Mouse (Mus musculus): ENCODE results near the gene Abi3bp. TPM values are rescaled to one million over a fixed set of nuclear protein-coding genes. Genes with fewer than 3 reads are reported as not detected.

The Abi3bp gene
- polyA plus RNA-seq, 1 experiment: 0.01 TPM

- no peak overlapping the region for H3K4me3 ChIP-seq
- H3K79me2 ChIP-seq (ENCODE audit: control insufficient read depth, insufficient read depth): no peaks in the 10 kb centered on the region
- H3ac ChIP-seq (ENCODE audit: control insufficient read depth, insufficient read length): no peak overlapping the region
- H3K27me3 ChIP-seq (ENCODE audit: control insufficient read depth, insufficient read depth, insufficient read length): no peaks in the 10 kb centered on the region
- no peaks in the 10 kb centered on the region for H3K36me3 ChIP-seq (ENCODE audit: control insufficient read depth, insufficient read depth)
- H3K4me2 ChIP-seq (ENCODE audit: low read depth): no peak overlapping the region
- no peak for TF ChIP-seq MAX (IDR thresholded peaks at IDR 0.05; ENCODE audit: low read depth)
- no peak for TF ChIP-seq POLR2A (IDR thresholded peaks at IDR 0.05; ENCODE audit: insufficient read length, low read depth)
- no peak for TF ChIP-seq TCF3 (IDR thresholded peaks at IDR 0.05; ENCODE audit: insufficient read length, low read depth)
- no peak for TF ChIP-seq SRF (IDR thresholded peaks at IDR 0.05; ENCODE audit: control insufficient read depth, insufficient read length, low read depth)
- no peak for TF ChIP-seq POLR2AphosphoS2 (IDR thresholded peaks at IDR 0.05; ENCODE audit: insufficient read length, low read depth)
- TF ChIP-seq TCF12 (IDR thresholded peaks at IDR 0.05; ENCODE audit: insufficient read depth, poor library complexity, severe bottlenecking): no peak
- no peak for TF ChIP-seq USF1 (IDR thresholded peaks at IDR 0.05; ENCODE audit: low read depth)
- no peak for TF ChIP-seq E2F4 (IDR thresholded peaks at IDR 0.05; ENCODE audit: insufficient read depth)
- no peak for TF ChIP-seq REST (IDR thresholded peaks at IDR 0.05; ENCODE audit: insufficient read depth, insufficient read length)
- no peak for TF ChIP-seq MYOD1 (IDR thresholded peaks at IDR 0.05; ENCODE audit: control insufficient read depth in 1 of 3, insufficient read length in 2 of 3, low read depth in 2 of 3)
- no peak for TF ChIP-seq CEBPB (IDR thresholded peaks at IDR 0.05; ENCODE audit: insufficient read depth, poor library complexity, severe bottlenecking)
- TF ChIP-seq MYOG (IDR thresholded peaks at IDR 0.05; ENCODE audit: control insufficient read depth in 1 of 3, insufficient read depth in 1 of 3, insufficient read length in 2 of 3, low read depth in 2 of 3): no peak
Measured at GRCm38 (mm10) chr16:56610572-56610971, 132.9 kb downstream of the Abi3bp start.

GRCm38 (mm10) chr16:56611096-56611867 lies 133.6 kb downstream of the Abi3bp start:
- Histone ChIP-seq H3K79me2 (ENCODE audit: control insufficient read depth, insufficient read depth) (no peaks in the 10 kb centered on the region), H3K4me3 (no peak overlapping the region), H3K4me2 (ENCODE audit: low read depth) (no peak overlapping the region), H3K27me3 (ENCODE audit: control insufficient read depth, insufficient read depth, insufficient read length) (no peaks in the 10 kb centered on the region), H3K36me3 (ENCODE audit: control insufficient read depth, insufficient read depth) (no peaks in the 10 kb centered on the region), H3ac (ENCODE audit: control insufficient read depth, insufficient read length) (no peak overlapping the region)
- TF ChIP-seq TCF12 (IDR thresholded peaks at IDR 0.05; ENCODE audit: insufficient read depth, poor library complexity, severe bottlenecking): no peak
- TF ChIP-seq SRF (IDR thresholded peaks at IDR 0.05; ENCODE audit: control insufficient read depth, insufficient read length, low read depth): no peak
- no peak for TF ChIP-seq REST (IDR thresholded peaks at IDR 0.05; ENCODE audit: insufficient read depth, insufficient read length)
- TF ChIP-seq CEBPB (IDR thresholded peaks at IDR 0.05; ENCODE audit: insufficient read depth, poor library complexity, severe bottlenecking): no peak
- no peak for TF ChIP-seq USF1 (IDR thresholded peaks at IDR 0.05; ENCODE audit: low read depth)
- TF ChIP-seq MYOD1 (IDR thresholded peaks at IDR 0.05; ENCODE audit: control insufficient read depth in 1 of 3, insufficient read length in 2 of 3, low read depth in 2 of 3): no peak
- no peak for TF ChIP-seq MAX (IDR thresholded peaks at IDR 0.05; ENCODE audit: low read depth)
- no peak for TF ChIP-seq POLR2A (IDR thresholded peaks at IDR 0.05; ENCODE audit: insufficient read length, low read depth)
- TF ChIP-seq POLR2AphosphoS2 (IDR thresholded peaks at IDR 0.05; ENCODE audit: insufficient read length, low read depth): no peak
- TF ChIP-seq TCF3 (IDR thresholded peaks at IDR 0.05; ENCODE audit: insufficient read length, low read depth): no peak
- no peak for TF ChIP-seq E2F4 (IDR thresholded peaks at IDR 0.05; ENCODE audit: insufficient read depth)
- no peak for TF ChIP-seq MYOG (IDR thresholded peaks at IDR 0.05; ENCODE audit: control insufficient read depth in 1 of 3, insufficient read depth in 1 of 3, insufficient read length in 2 of 3, low read depth in 2 of 3)

- no peak overlapping the region for H3K4me2 ChIP-seq (ENCODE audit: low read depth)
- no peak overlapping the region for H3K4me3 ChIP-seq
- no peak for TF ChIP-seq REST (IDR thresholded peaks at IDR 0.05; ENCODE audit: insufficient read depth, insufficient read length)
- no peak for TF ChIP-seq POLR2A (IDR thresholded peaks at IDR 0.05; ENCODE audit: insufficient read length, low read depth)
- no peak for TF ChIP-seq TCF3 (IDR thresholded peaks at IDR 0.05; ENCODE audit: insufficient read length, low read depth)
- no peak for TF ChIP-seq MYOD1 (IDR thresholded peaks at IDR 0.05; ENCODE audit: control insufficient read depth in 1 of 3, insufficient read length in 2 of 3, low read depth in 2 of 3)
- TF ChIP-seq MAX (IDR thresholded peaks at IDR 0.05; ENCODE audit: low read depth): no peak
- TF ChIP-seq E2F4 (IDR thresholded peaks at IDR 0.05; ENCODE audit: insufficient read depth): no peak
- TF ChIP-seq MYOG (IDR thresholded peaks at IDR 0.05; ENCODE audit: control insufficient read depth in 1 of 3, insufficient read depth in 1 of 3, insufficient read length in 2 of 3, low read depth in 2 of 3): no peak
- no peak for TF ChIP-seq SRF (IDR thresholded peaks at IDR 0.05; ENCODE audit: control insufficient read depth, insufficient read length, low read depth)
- TF ChIP-seq CEBPB (IDR thresholded peaks at IDR 0.05; ENCODE audit: insufficient read depth, poor library complexity, severe bottlenecking): no peak
- no peak for TF ChIP-seq TCF12 (IDR thresholded peaks at IDR 0.05; ENCODE audit: insufficient read depth, poor library complexity, severe bottlenecking)
- TF ChIP-seq POLR2AphosphoS2 (IDR thresholded peaks at IDR 0.05; ENCODE audit: insufficient read length, low read depth): no peak
- no peak for TF ChIP-seq USF1 (IDR thresholded peaks at IDR 0.05; ENCODE audit: low read depth)
- H3K27me3 ChIP-seq (ENCODE audit: control insufficient read depth, insufficient read depth, insufficient read length): no peaks in the 10 kb centered on the region
- H3ac ChIP-seq (ENCODE audit: control insufficient read depth, insufficient read length): no peak overlapping the region
- no peaks in the 10 kb centered on the region for H3K36me3 ChIP-seq (ENCODE audit: control insufficient read depth, insufficient read depth)
- H3K79me2 ChIP-seq (ENCODE audit: control insufficient read depth, insufficient read depth): no peaks in the 10 kb centered on the region
Measured at GRCm38 (mm10) chr16:56638544-56638943, 160.9 kb downstream of the Abi3bp start.

- Histone ChIP-seq H3ac (ENCODE audit: control insufficient read depth, insufficient read length) (no peak overlapping the region), H3K36me3 (ENCODE audit: control insufficient read depth, insufficient read depth) (no peaks in the 10 kb centered on the region), H3K27me3 (ENCODE audit: control insufficient read depth, insufficient read depth, insufficient read length) (no peaks in the 10 kb centered on the region), H3K4me2 (ENCODE audit: low read depth) (no peak overlapping the region), H3K79me2 (ENCODE audit: control insufficient read depth, insufficient read depth) (no peaks in the 10 kb centered on the region), H3K4me3 (no peak overlapping the region)
- TF ChIP-seq TCF3 (IDR thresholded peaks at IDR 0.05; ENCODE audit: insufficient read length, low read depth) (no peak), POLR2A (IDR thresholded peaks at IDR 0.05; ENCODE audit: insufficient read length, low read depth) (no peak), MAX (IDR thresholded peaks at IDR 0.05; ENCODE audit: low read depth) (no peak), MYOD1 (IDR thresholded peaks at IDR 0.05; ENCODE audit: control insufficient read depth in 1 of 3, insufficient read length in 2 of 3, low read depth in 2 of 3) (no peak), TCF12 (IDR thresholded peaks at IDR 0.05; ENCODE audit: insufficient read depth, poor library complexity, severe bottlenecking) (no peak), REST (IDR thresholded peaks at IDR 0.05; ENCODE audit: insufficient read depth, insufficient read length) (no peak), CEBPB (IDR thresholded peaks at IDR 0.05; ENCODE audit: insufficient read depth, poor library complexity, severe bottlenecking) (no peak), POLR2AphosphoS2 (IDR thresholded peaks at IDR 0.05; ENCODE audit: insufficient read length, low read depth) (no peak)
Measured at GRCm38 (mm10) chr16:56645251-56645650, 167.6 kb downstream of the Abi3bp start.
